Mouse (Mus musculus): ENCODE results near the gene Vtn.

GRCm38 (mm10) chr11:78524838-78525237 is 25.9 kb downstream of the Vtn start:
- TF ChIP-seq CTCF (IDR thresholded peaks at IDR 0.05; ENCODE audit: low read depth, low read length), result no peak
- TF ChIP-seq GATA1 (IDR thresholded peaks at IDR 0.05; ENCODE audit: borderline replicate concordance, low read length), result no peak
- no peak for TF ChIP-seq POLR2AphosphoS5 (IDR thresholded peaks at IDR 0.05; ENCODE audit: insufficient replicate concordance, low read depth, low read length)

Data from G1E (cell line).